Mouse (Mus musculus): ENCODE measurements around the gene Ctnna2. TPM values are rescaled to one million over a fixed set of nuclear protein-coding genes. Genes with fewer than 3 reads are reported as not detected.

The Ctnna2 gene
- total RNA-seq, 1 experiment from 2014 or later, result 2.2 TPM

- DNase-seq, result no peak
Measured at GRCm38 (mm10) chr6:77582568-77582967, 396.9 kb downstream of the Ctnna2 start.

- no peak for DNase-seq
Measured at GRCm38 (mm10) chr6:77580926-77581325, 398.6 kb downstream of the Ctnna2 start.

GRCm38 (mm10) chr6:77578612-77579011 is 400.9 kb downstream of the Ctnna2 start:
- no peak for DNase-seq

GRCm38 (mm10) chr6:77577585-77577984 is 401.9 kb downstream of the Ctnna2 start:
- no peak for DNase-seq

GRCm38 (mm10) chr6:77572614-77573013 is 406.9 kb downstream of the Ctnna2 start:
- no peak for DNase-seq

GRCm38 (mm10) chr6:77569851-77570250 is 409.6 kb downstream of the Ctnna2 start:
- no peak for DNase-seq

- DNase-seq, result no peak
Measured at GRCm38 (mm10) chr6:77556181-77556580, 423.3 kb downstream of the Ctnna2 start.

GRCm38 (mm10) chr6:77537055-77537807 is 442.3 kb downstream of the Ctnna2 start:
- DNase-seq, result no peak

- no peak for DNase-seq
Measured at GRCm38 (mm10) chr6:77527636-77528035, 451.9 kb downstream of the Ctnna2 start.

GRCm38 (mm10) chr6:77521836-77522235 is 457.7 kb downstream of the Ctnna2 start:
- DNase-seq, result no peak

- no peak for DNase-seq
Measured at GRCm38 (mm10) chr6:77516515-77516914, 463.0 kb downstream of the Ctnna2 start.

GRCm38 (mm10) chr6:77511805-77512204 is 467.7 kb downstream of the Ctnna2 start:
- no peak for DNase-seq

- DNase-seq, result no peak
Measured at GRCm38 (mm10) chr6:77491721-77492120, 487.8 kb downstream of the Ctnna2 start.

GRCm38 (mm10) chr6:77486658-77487057 is 492.8 kb downstream of the Ctnna2 start:
- DNase-seq, result no peak

- DNase-seq, result no peak
Measured at GRCm38 (mm10) chr6:77482081-77482480, 497.4 kb downstream of the Ctnna2 start.

- DNase-seq, result peak; percentile 76
Measured at GRCm38 (mm10) chr6:77475354-77475753, 504.1 kb downstream of the Ctnna2 start.

GRCm38 (mm10) chr6:77473256-77473655 is 506.2 kb downstream of the Ctnna2 start:
- DNase-seq, result no peak

- no peak for DNase-seq
Measured at GRCm38 (mm10) chr6:77468058-77468457, 511.4 kb downstream of the Ctnna2 start.

GRCm38 (mm10) chr6:77462737-77463136 is 516.8 kb downstream of the Ctnna2 start:
- DNase-seq, result peak; percentile 49

GRCm38 (mm10) chr6:77457919-77458318 is 521.6 kb downstream of the Ctnna2 start:
- DNase-seq, result no peak

- no peak for DNase-seq
Measured at GRCm38 (mm10) chr6:77446861-77447260, 532.6 kb downstream of the Ctnna2 start.

- no peak for DNase-seq
Measured at GRCm38 (mm10) chr6:77443906-77444305, 535.6 kb downstream of the Ctnna2 start.

- DNase-seq, result no peak
Measured at GRCm38 (mm10) chr6:77441051-77441450, 538.4 kb downstream of the Ctnna2 start.

- no peak for DNase-seq
Measured at GRCm38 (mm10) chr6:77430381-77430780, 549.1 kb downstream of the Ctnna2 start.
